Mouse (Mus musculus) stomach, embryonic 16.5 days (tissue): Measurements from ENCODE around the gene Baz2b. TPM values are rescaled to one million over a fixed set of nuclear protein-coding genes. Genes with fewer than 3 reads are reported as not detected.
"Not testable (repeated sequence)": the region's sequence is repeated elsewhere in the genome, so short reads cannot be mapped to it uniquely, and the experiment has no call there.

Experiments
- ATAC-seq: fragments of 200-750 bp; cut with Nextera tagmentation; 2 replicates; pipeline ENCODE4 v1.8.0; 2017; ENCODE audit warnings: moderate number of reproducible peaks, moderate TSS enrichment; ENCODE audit not compliant: insufficient read depth, low FRiP score
- H3K27ac ChIP-seq: fragments of 300-500 bp; sonication (generic); 2 replicates; pipeline ENCODE4 v1.5.1; 2014; ENCODE audit warnings: low read length
- H3K27me3 ChIP-seq: fragments of 300-500 bp; sonication (generic); 2 replicates; pipeline ENCODE4 v1.6.1; 2014; ENCODE audit warnings: low read length, control low read depth, mixed read lengths; ENCODE audit not compliant: control insufficient read depth, insufficient read depth
- H3K36me3 ChIP-seq: fragments of 300-500 bp; sonication (generic); 2 replicates; pipeline ENCODE4 v1.6.1; 2014; ENCODE audit warnings: low read length; ENCODE audit not compliant: control insufficient read depth, insufficient read depth
- H3K4me1 ChIP-seq: fragments of 300-500 bp; sonication (generic); 2 replicates; pipeline ENCODE4 v1.6.1; 2014; ENCODE audit warnings: low read length, control low read depth, mixed read lengths; ENCODE audit not compliant: control insufficient read depth, insufficient read depth
- H3K4me2 ChIP-seq: fragments of 300-500 bp; sonication (generic); 2 replicates; pipeline ENCODE4 v1.6.1; 2014; ENCODE audit warnings: low read depth, low read length, mixed read lengths
- H3K4me3 ChIP-seq: fragments of 300-500 bp; sonication (generic); replicated peaks from 2 replicates; pipeline ENCODE4 v1.5.1; 2014; ENCODE audit warnings: mild to moderate bottlenecking, low read length
- H3K9ac ChIP-seq: fragments of 300-500 bp; sonication (generic); 2 replicates; pipeline ENCODE4 v1.6.1; 2014; ENCODE audit warnings: low read length
- H3K9me3 ChIP-seq: fragments of 300-500 bp; sonication (generic); replicated peaks from 2 replicates; pipeline ENCODE4 v1.6.1; 2016; ENCODE audit warnings: low read length, control low read depth; ENCODE audit not compliant: control insufficient read depth
- WGBS: fragments of 180-500 bp; shearing (Covaris S2); extraction: QIAGEN DNeasy Blood & Tissue Kit; methylation state at CpG from one replicate; pipeline ENCODE4 v1.1.7; 2014; 5-methylcytosine and 5-hydroxymethylcytosine counted together
- polyA plus RNA-seq: library from polyadenylated mRNA; unstranded; fragments of >200 nt; fragmentation: Nextera tagmentation; extraction: Ambion mirVana; gene quantifications from 2 replicates; pipeline ENCODE4 v1.2.1, GENCODE M21; 2015

Gene Baz2b
- polyA plus RNA-seq, 1 experiment from 2014 or later, result 49.2 TPM

DNA sequence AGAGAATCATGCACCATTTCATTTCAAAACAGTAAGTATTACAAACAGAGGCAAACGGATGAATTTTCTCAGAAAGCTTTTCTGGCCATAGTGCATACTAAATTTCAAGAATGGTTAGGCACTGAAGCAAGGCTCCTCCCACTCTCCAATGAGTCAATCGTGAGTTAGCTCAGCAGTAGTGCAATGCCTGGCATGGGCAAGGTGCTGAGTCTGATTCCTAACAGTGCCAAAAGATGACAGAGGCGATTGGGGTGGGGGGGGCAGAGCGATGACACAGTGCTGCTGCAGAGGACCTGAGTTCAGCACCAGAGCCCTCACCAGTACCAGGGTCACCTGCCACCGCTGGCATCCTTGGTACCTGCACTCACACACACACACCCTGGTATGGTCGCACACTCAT lies 339.1 kb downstream of the Baz2b start:
- Histone ChIP-seq H3K9ac (no peak overlapping the region), H3K4me1 (no peaks in the 10 kb centered on the region), H3K36me3 (no peaks in the 10 kb centered on the region; the same call in 1 of the 2 replicates), H3K4me2 (no peak overlapping the region), H3K9me3 (no peaks in the 10 kb centered on the region), H3K4me3 (no peak overlapping the region), H3K27me3 (no peaks in the 10 kb centered on the region), H3K27ac (no peak overlapping the region)
- ATAC-seq, result no peak
- WGBS, result 89% methylated on average over 6 of the region's 6 CpGs

DNA sequence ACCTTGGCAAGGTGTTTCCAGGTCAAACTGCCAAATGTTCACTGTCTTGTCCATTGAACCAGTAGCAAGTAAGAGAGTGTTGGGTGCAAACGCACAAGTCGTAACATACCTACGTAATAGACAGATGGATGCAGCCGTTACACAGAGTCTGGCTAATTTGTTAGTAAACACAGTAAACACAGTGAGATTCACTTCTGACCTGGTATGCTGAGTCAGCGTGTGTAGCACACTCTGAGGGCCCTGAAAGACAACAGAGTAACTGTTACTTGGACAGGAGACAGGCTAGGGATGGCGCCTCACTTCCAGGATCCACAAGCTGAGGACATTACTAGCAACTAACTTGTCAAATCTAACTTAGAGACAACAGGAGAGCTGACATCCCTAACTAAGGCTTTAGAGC lies 347.0 kb downstream of the Baz2b start:
- Histone ChIP-seq H3K4me2 (no peak overlapping the region), H3K36me3 (no peaks in the 10 kb centered on the region), H3K27me3 (no peaks in the 10 kb centered on the region), H3K27ac (no peak overlapping the region), H3K9me3 (no peaks in the 10 kb centered on the region), H3K4me3 (no peak overlapping the region), H3K9ac (no peak overlapping the region), H3K4me1 (no peaks in the 10 kb centered on the region)
- WGBS, result 82% methylated on average over 6 of the region's 6 CpGs
- no peak for ATAC-seq

DNA sequence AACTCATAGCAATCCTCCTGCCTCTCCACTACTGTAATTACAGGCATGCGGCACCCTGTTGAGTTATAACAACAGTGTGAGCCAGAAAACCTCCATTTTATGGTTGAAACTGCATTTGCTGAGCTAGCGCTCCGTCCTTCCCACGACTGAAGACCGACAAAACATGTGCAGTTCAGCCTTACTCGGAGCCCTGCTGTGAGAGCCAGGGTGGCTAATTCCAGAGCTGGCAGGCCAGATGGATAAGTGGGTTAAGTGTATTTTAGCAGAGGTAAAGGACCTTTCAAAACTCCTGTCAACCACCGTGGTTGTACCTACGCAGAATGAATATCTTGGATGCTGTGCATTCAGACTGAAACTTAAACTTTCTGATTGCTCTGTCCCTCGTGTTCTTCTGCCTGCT lies 355.3 kb downstream of the Baz2b start:
- Histone ChIP-seq H3K4me2 (no peak overlapping the region), H3K9me3 (no peaks in the 10 kb centered on the region), H3K36me3 (no peaks in the 10 kb centered on the region), H3K4me1 (no peaks in the 10 kb centered on the region), H3K4me3 (no peak overlapping the region), H3K27ac (no peak overlapping the region), H3K27me3 (no peaks in the 10 kb centered on the region), H3K9ac (no peak overlapping the region)
- WGBS, result 90% methylated on average over 9 of the region's 9 CpGs
- no peak for ATAC-seq

DNA sequence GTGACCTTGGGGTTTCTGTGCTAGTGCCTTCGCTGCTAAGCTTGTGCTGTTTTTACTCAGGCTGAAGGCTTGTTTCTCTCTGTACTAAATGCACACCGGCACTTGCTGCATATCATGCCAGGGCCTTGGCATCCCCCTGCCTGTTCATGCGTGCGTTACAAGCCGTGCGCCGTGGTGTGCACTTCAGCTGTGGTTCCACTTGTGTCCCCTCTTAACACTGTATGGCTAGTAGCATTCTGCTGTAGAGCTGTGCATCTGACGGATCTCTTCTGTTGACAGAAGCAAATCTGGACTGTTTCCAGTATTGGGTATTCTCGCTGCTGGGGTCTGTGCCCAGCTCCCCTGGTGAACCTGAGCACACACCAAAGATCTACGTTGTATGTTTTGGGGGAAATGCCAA lies 356.1 kb downstream of the Baz2b start:
- Histone ChIP-seq H3K4me3 (no peak overlapping the region), H3K4me1 (no peaks in the 10 kb centered on the region), H3K4me2 (no peak overlapping the region), H3K9ac (no peak overlapping the region), H3K9me3 (no peaks in the 10 kb centered on the region), H3K36me3 (no peaks in the 10 kb centered on the region), H3K27me3 (no peaks in the 10 kb centered on the region), H3K27ac (no peak overlapping the region)
- ATAC-seq, result no peak
- 92% methylated on average over 10 of the region's 10 CpGs for WGBS

DNA sequence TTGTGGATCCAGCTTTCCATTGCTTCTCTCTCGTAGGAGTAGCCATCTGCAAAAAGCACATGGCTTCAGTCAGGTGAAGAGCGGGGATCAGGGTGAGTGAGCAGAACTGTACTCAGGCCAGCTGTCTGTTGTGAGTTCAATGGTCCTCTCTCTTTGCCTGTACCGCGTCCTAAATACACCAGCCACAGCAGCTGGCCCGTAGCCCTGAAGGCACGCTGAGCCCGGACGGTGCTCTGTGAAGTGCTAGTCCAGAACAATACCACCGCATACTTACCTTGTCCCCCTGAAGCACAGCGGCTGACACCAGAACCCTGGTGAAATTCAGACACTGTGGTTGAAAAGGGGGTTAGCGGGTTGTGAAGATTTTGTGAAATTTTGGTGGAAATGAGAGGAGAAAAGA lies 356.7 kb downstream of the Baz2b start:
- Histone ChIP-seq H3K4me3 (no peak overlapping the region), H3K9ac (no peak overlapping the region), H3K27ac (no peak overlapping the region), H3K4me1 (no peaks in the 10 kb centered on the region), H3K27me3 (no peaks in the 10 kb centered on the region), H3K4me2 (no peak overlapping the region), H3K36me3 (no peaks in the 10 kb centered on the region), H3K9me3 (no peaks in the 10 kb centered on the region)
- no peak for ATAC-seq
- 90% methylated on average over 11 of the region's 11 CpGs for WGBS

DNA sequence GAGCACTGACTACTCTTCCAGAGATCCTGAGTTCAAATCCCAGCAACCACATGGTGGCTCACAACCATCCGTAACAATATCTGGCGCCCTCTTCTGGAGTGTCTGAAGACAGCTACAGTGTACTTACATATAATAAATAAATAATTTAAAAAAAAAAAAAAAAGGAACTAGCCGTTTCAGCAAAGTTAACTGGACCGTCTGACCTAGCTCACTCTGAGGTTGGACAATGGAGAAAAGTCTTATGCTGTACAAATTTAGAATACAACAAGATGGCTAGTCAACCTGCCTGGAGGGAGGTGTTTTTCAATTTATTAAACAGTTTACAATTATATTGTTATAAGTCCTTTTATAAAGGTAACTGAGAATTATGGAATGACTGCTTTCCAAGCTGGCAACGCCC lies 357.8 kb downstream of the Baz2b start:
- 71% methylated on average over 3 of the region's 5 CpGs for WGBS
- not testable (repeated sequence) for ATAC-seq

More for the DNA sequence above, 357.8 kb downstream of the Baz2b start:
- H3K4me3 ChIP-seq, H3K9ac ChIP-seq, H3K4me1 ChIP-seq, H3K36me3 ChIP-seq, H3K27me3 ChIP-seq, H3K9me3 ChIP-seq, H3K4me2 ChIP-seq, H3K27ac ChIP-seq: not testable (repeated sequence)

Other genes starting within 250 kb of the Baz2b start
- gene March7, start within 50 bp of the Baz2b start, polyA plus RNA-seq, result 68.9 and 69.7 TPM in 2 replicates
- 35.9 and 39.5 TPM in 2 replicates for gene Cd302, start 74.6 kb upstream of the Baz2b start, polyA plus RNA-seq
- gene Ly75, start 173.5 kb upstream of the Baz2b start, polyA plus RNA-seq, result 0.86 and 1.0 TPM in 2 replicates